Mouse (Mus musculus): ENCODE measurements around the gene Gnat1. TPM values are rescaled to one million over a fixed set of nuclear protein-coding genes. Genes with fewer than 3 reads are reported as not detected.

The Gnat1 gene
- total RNA-seq, 1 experiment from 2014 or later, result not detected

- no peak for ATAC-seq (replicated peaks in 1 of 2; ENCODE audit: insufficient read depth in 1 of 2, low FRiP score in 2 of 2, low TSS enrichment in 1 of 2, low read depth in 1 of 2, poor library complexity in 2 of 2, severe bottlenecking in 2 of 2)
Observed at GRCm38 (mm10) chr9:107625351-107626128, 54.0 kb downstream of the Gnat1 start.

DNA sequence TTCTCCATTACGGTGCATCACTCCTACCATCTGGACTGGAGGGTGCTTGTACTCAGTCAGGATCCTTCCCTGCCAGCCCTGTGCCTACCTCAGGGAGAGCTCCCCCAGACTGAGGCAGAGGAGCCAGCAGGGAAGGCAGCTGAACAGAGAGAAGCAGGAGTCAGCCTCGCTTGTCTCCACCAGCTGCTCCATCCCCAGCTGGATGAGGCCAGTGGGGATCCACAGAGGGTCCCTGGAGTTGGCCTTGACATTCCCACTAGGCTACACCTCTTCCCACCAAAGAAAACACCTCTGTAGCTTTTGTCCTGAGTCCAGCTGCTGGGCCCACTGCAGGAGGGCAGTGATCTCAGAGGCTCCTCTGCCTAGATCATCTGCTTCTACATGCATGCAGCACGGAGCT, 54.6 kb downstream of the Gnat1 start:
- no peak for ATAC-seq (replicated peaks in 1 of 2; ENCODE audit: insufficient read depth in 1 of 2, low FRiP score in 2 of 2, low TSS enrichment in 1 of 2, low read depth in 1 of 2, poor library complexity in 2 of 2, severe bottlenecking in 2 of 2)

DNA sequence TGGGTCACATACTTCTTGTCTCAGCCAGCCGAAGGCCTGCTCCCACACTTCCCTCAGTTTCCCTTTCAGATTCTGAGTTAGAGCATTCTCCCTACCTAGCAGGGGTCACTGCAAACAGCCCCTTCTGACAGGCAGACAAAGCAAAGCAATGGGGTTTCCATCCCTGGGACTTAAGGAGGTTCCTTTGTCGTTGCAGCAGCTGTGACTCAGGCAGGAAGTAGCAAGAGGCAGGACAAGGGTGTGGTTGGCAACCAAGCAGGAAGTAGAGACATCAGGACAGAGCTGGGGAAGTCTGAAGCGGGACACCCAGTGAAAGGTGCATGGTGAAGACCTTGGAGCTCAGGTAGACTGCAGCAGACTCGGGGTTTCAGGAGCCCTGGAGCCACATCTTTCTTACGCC, 55.0 kb downstream of the Gnat1 start:
- peak; percentile 44 to 54; a peak in 3 of 4 replicates for ATAC-seq (replicated peaks in 1 of 2; ENCODE audit: insufficient read depth in 1 of 2, low FRiP score in 2 of 2, low TSS enrichment in 1 of 2, low read depth in 1 of 2, poor library complexity in 2 of 2, severe bottlenecking in 2 of 2)

Other genes with a start within 250 kb of the Gnat1 start
- gene Tmem115, start 145.8 kb downstream of the Gnat1 start, total RNA-seq (2017), result 12.6 and 16.2 TPM in 2 replicates
- gene Cyb561d2, start 137.5 kb downstream of the Gnat1 start, total RNA-seq (2017), result 15.3 and 19.7 TPM in 2 replicates
- 5.9 and 27.5 TPM in 2 replicates for gene Nprl2, start 137.5 kb downstream of the Gnat1 start, total RNA-seq (2017)
- not detected in 2 replicates for gene Zmynd10, start 132.4 kb downstream of the Gnat1 start, total RNA-seq (2017)
- 36.3 and 47.8 TPM in 2 replicates for gene Rassf1, start 128.2 kb downstream of the Gnat1 start, total RNA-seq (2017)
- gene Tusc2, start 116.5 kb downstream of the Gnat1 start, total RNA-seq (2017), result 16.2 and 23.7 TPM in 2 replicates
- gene Hyal2, start 111.8 kb downstream of the Gnat1 start, total RNA-seq (2017), result 4.0 and 4.2 TPM in 2 replicates
- 4.1 and 5.2 TPM in 2 replicates for gene Hyal1, start 102.8 kb downstream of the Gnat1 start, total RNA-seq (2017)
- gene Naa80, start 100.8 kb downstream of the Gnat1 start, total RNA-seq (2017), result 12.2 and 12.7 TPM in 2 replicates
- gene Hyal3, start 98.9 kb downstream of the Gnat1 start, total RNA-seq (2017), result 0.35 and 3.9 TPM in 2 replicates
- 49.8 and 62.7 TPM in 2 replicates for gene Ifrd2, start 92.1 kb downstream of the Gnat1 start, total RNA-seq (2017)
- not detected in 2 replicates for gene Sema3b, start 70.5 kb downstream of the Gnat1 start, total RNA-seq (2017)
- 345 and 415 TPM in 2 replicates for gene Gnai2, start 44.3 kb downstream of the Gnat1 start, total RNA-seq (2017)
- not detected in 2 replicates for gene Slc38a3, start 10.2 kb downstream of the Gnat1 start, total RNA-seq (2017)
- gene Sema3f, start 30.8 kb upstream of the Gnat1 start, total RNA-seq (2017), result 0.89 and 1.2 TPM in 2 replicates
- gene Rbm5, start 91.3 kb upstream of the Gnat1 start, total RNA-seq (2017), result 309 and 331 TPM in 2 replicates
- 165 and 170 TPM in 2 replicates for gene Rbm6, start 193.5 kb upstream of the Gnat1 start, total RNA-seq (2017)
- 11.5 and 12.3 TPM in 2 replicates for gene Mon1a, start 208.4 kb upstream of the Gnat1 start, total RNA-seq (2017)
- gene Mst1r, start 227.2 kb upstream of the Gnat1 start, total RNA-seq (2017), result 0.25 TPM in 1 of 2 replicates, not detected in the other
- gene Actl11, start 248.8 kb upstream of the Gnat1 start, total RNA-seq (2017), result not detected in 2 replicates

Data from hematopoietic stem cell, adult 5-6 weeks (primary cell).